Mouse (Mus musculus) embryonic facial prominence, embryonic 13.5 days (tissue): ENCODE data around the gene Pip5k1c. TPM values are rescaled to one million over a fixed set of nuclear protein-coding genes. Genes with fewer than 3 reads are reported as not detected.

Source experiments
- ATAC-seq: fragments of 200-750 bp; cut with Nextera tagmentation; 2 replicates; pipeline ENCODE4 v1.8.0; 2017; ENCODE audit warnings: low read depth; ENCODE audit not compliant: insufficient number of reproducible peaks, insufficient read depth, low FRiP score, low TSS enrichment
- H3K27ac ChIP-seq: fragments of 300-500 bp; sonication (generic); 2 replicates; pipeline ENCODE4 v1.5.1; 2015; ENCODE audit warnings: moderate library complexity, mild to moderate bottlenecking, inconsistent platforms
- H3K27me3 ChIP-seq: fragments of 300-500 bp; sonication (generic); 2 replicates; pipeline ENCODE4 v1.6.1; 2015; ENCODE audit warnings: mild to moderate bottlenecking, inconsistent platforms
- H3K36me3 ChIP-seq: fragments of 300-500 bp; sonication (generic); 2 replicates; pipeline ENCODE4 v1.6.1; 2015; ENCODE audit warnings: mild to moderate bottlenecking, inconsistent platforms
- H3K4me1 ChIP-seq: fragments of 300-500 bp; sonication (generic); 2 replicates; pipeline ENCODE4 v1.6.1; 2015; ENCODE audit warnings: inconsistent platforms
- H3K4me2 ChIP-seq: fragments of 300-500 bp; sonication (generic); 2 replicates; pipeline ENCODE4 v1.6.1; 2015; ENCODE audit warnings: moderate library complexity, mild to moderate bottlenecking, inconsistent platforms
- H3K4me3 ChIP-seq: fragments of 300-500 bp; sonication (generic); 2 replicates; pipeline ENCODE4 v1.5.1; 2015; ENCODE audit warnings: mild to moderate bottlenecking, inconsistent platforms
- H3K9ac ChIP-seq: fragments of 300-500 bp; sonication (generic); 2 replicates; pipeline ENCODE4 v1.6.1; 2015; ENCODE audit warnings: mild to moderate bottlenecking, inconsistent platforms
- H3K9me3 ChIP-seq: fragments of 300-500 bp; sonication (generic); 2 replicates; pipeline ENCODE4 v1.6.1; 2016; ENCODE audit warnings: inconsistent platforms
- WGBS: fragments of 180-500 bp; shearing (Covaris S2); methylation state at CpG from one replicate; pipeline ENCODE4 v1.1.7; 2015; ENCODE audit warnings: mixed read lengths; 5-methylcytosine and 5-hydroxymethylcytosine counted together
- polyA plus RNA-seq: library from polyadenylated mRNA; unstranded; fragments of >200 nt; fragmentation: Nextera tagmentation; extraction: Ambion mirVana; gene quantifications from 2 replicates; pipeline ENCODE4 v1.2.1, GENCODE M21; 2015

The Pip5k1c gene
- polyA plus RNA-seq, 1 experiment from 2014 or later: 57.6 TPM

- H3K36me3 ChIP-seq: peaks cover 55% of the 10 kb centered on the region
- H3K4me1 ChIP-seq: peaks cover 26% of the 10 kb centered on the region
- no peaks in the 10 kb centered on the region for H3K9me3 ChIP-seq
- no peak overlapping the region for H3K27ac ChIP-seq
- no peaks in the 10 kb centered on the region for H3K27me3 ChIP-seq
- no peak overlapping the region for H3K4me2 ChIP-seq
- no peak overlapping the region for H3K4me3 ChIP-seq
- H3K9ac ChIP-seq: no peak overlapping the region
- no peak for ATAC-seq
- 29% methylated on average over 8 of the region's 9 CpGs for whole genome bisulfite sequencing
These were observed 12.0 kb downstream of the Pip5k1c start for GRCm38 (mm10) chr10:81304597-81305238.

GRCm38 (mm10) chr10:81305663-81306062 is 12.9 kb downstream of the Pip5k1c start:
- no peak overlapping the region for H3K27ac ChIP-seq
- H3K4me3 ChIP-seq: no peak overlapping the region
- peaks cover 21% of the 10 kb centered on the region for H3K4me1 ChIP-seq
- H3K4me2 ChIP-seq: no peak overlapping the region
- 92% methylated on average over 14 of the region's 14 CpGs for WGBS
- ATAC-seq: no peak
- H3K36me3 ChIP-seq: peaks cover 61% of the 10 kb centered on the region
- H3K9me3 ChIP-seq: no peaks in the 10 kb centered on the region
- H3K27me3 ChIP-seq: no peaks in the 10 kb centered on the region
- H3K9ac ChIP-seq: no peak overlapping the region

- peaks cover 67% of the 10 kb centered on the region for H3K36me3 ChIP-seq
- no peak overlapping the region for H3K9ac ChIP-seq
- ATAC-seq: no peak
- WGBS: 92% methylated on average over 12 of the region's 12 CpGs
- no peak overlapping the region for H3K4me3 ChIP-seq
- no peak overlapping the region for H3K4me2 ChIP-seq
- no peak overlapping the region for H3K27ac ChIP-seq
- H3K9me3 ChIP-seq: no peaks in the 10 kb centered on the region
- peaks cover 21% of the 10 kb centered on the region for H3K4me1 ChIP-seq
- H3K27me3 ChIP-seq: no peaks in the 10 kb centered on the region
These were observed 13.5 kb downstream of the Pip5k1c start for GRCm38 (mm10) chr10:81306173-81306668.

- Histone ChIP-seq H3K27ac (no peak overlapping the region), H3K9ac (no peak overlapping the region), H3K27me3 (no peaks in the 10 kb centered on the region), H3K9me3 (no peaks in the 10 kb centered on the region), H3K36me3 (peaks cover 71% of the 10 kb centered on the region), H3K4me1 (peaks cover 18% of the 10 kb centered on the region), H3K4me3 (no peak overlapping the region), H3K4me2 (no peak overlapping the region)
- no peak for ATAC-seq
- WGBS: 93% methylated on average over 21 of the region's 21 CpGs
These were observed 14.3 kb downstream of the Pip5k1c start for GRCm38 (mm10) chr10:81306837-81307682.

GRCm38 (mm10) chr10:81309571-81309970 is 16.8 kb downstream of the Pip5k1c start:
- WGBS: 91% methylated on average over 5 of the region's 5 CpGs
- H3K36me3 ChIP-seq: peaks cover 96% of the 10 kb centered on the region
- no peak overlapping the region for H3K9ac ChIP-seq
- H3K4me2 ChIP-seq: no peak overlapping the region
- no peak overlapping the region for H3K27ac ChIP-seq
- no peak overlapping the region for H3K4me3 ChIP-seq
- no peaks in the 10 kb centered on the region for H3K27me3 ChIP-seq
- H3K9me3 ChIP-seq: no peaks in the 10 kb centered on the region
- ATAC-seq: no peak
- H3K4me1 ChIP-seq: no peaks in the 10 kb centered on the region

GRCm38 (mm10) chr10:81313581-81313980 is 20.8 kb downstream of the Pip5k1c start:
- Histone ChIP-seq H3K9me3 (no peaks in the 10 kb centered on the region), H3K9ac (no peak overlapping the region), H3K27me3 (no peaks in the 10 kb centered on the region), H3K4me3 (no peak overlapping the region), H3K4me1 (peaks cover 24% of the 10 kb centered on the region), H3K36me3 (peaks cover 92% of the 10 kb centered on the region), H3K4me2 (no peak overlapping the region), H3K27ac (no peak overlapping the region)
- WGBS: 93% methylated on average over 13 of the region's 13 CpGs
- no peak for ATAC-seq

- Histone ChIP-seq H3K4me2 (no peak overlapping the region), H3K27ac (no peak overlapping the region), H3K9ac (no peak overlapping the region), H3K9me3 (no peaks in the 10 kb centered on the region), H3K4me3 (no peak overlapping the region), H3K4me1 (peaks cover 30% of the 10 kb centered on the region), H3K27me3 (no peaks in the 10 kb centered on the region), H3K36me3 (peaks cover 89% of the 10 kb centered on the region)
- WGBS: 82% methylated on average over 7 of the region's 7 CpGs
- no peak for ATAC-seq
These were observed 21.4 kb downstream of the Pip5k1c start for GRCm38 (mm10) chr10:81314201-81314600.

- no peaks in the 10 kb centered on the region for H3K9me3 ChIP-seq
- WGBS: 94% methylated on average over 16 of the region's 16 CpGs
- peaks cover 75% of the 10 kb centered on the region for H3K36me3 ChIP-seq
- no peak overlapping the region for H3K4me2 ChIP-seq
- H3K4me3 ChIP-seq: no peak overlapping the region
- ATAC-seq: no peak
- peaks cover 36% of the 10 kb centered on the region for H3K4me1 ChIP-seq
- 0 out of 2 replicates have a peak overlapping the region, but pooled peaks have one; percentile 67 for H3K9ac ChIP-seq
- no peaks in the 10 kb centered on the region for H3K27me3 ChIP-seq
- H3K27ac ChIP-seq: no peak overlapping the region
These were observed 22.8 kb downstream of the Pip5k1c start for GRCm38 (mm10) chr10:81315587-81315986.

- no peak for ATAC-seq
- peaks cover 66% of the 10 kb centered on the region for H3K36me3 ChIP-seq
- peak overlapping the region; percentile 33; the same call in 1 of the 2 replicates for H3K27ac ChIP-seq
These were observed 23.7 kb downstream of the Pip5k1c start for GRCm38 (mm10) chr10:81316338-81317060.

GRCm38 (mm10) chr10:81317273-81317672 is 24.5 kb downstream of the Pip5k1c start:
- peaks cover 59% of the 10 kb centered on the region for H3K36me3 ChIP-seq

More at GRCm38 (mm10) chr10:81316338-81317060, 23.7 kb downstream of the Pip5k1c start:
- Histone ChIP-seq H3K9me3 (no peaks in the 10 kb centered on the region), H3K27me3 (no peaks in the 10 kb centered on the region), H3K4me1 (peaks cover 36% of the 10 kb centered on the region), H3K4me2 (peak overlapping the region; percentile 57), H3K9ac (peak overlapping the region; percentile 67), H3K4me3 (peak overlapping the region; percentile 29)
- WGBS: 44% methylated on average over 16 of the region's 16 CpGs

GRCm38 (mm10) chr10:81318589-81319329 is 26.0 kb downstream of the Pip5k1c start:
- H3K4me3 ChIP-seq: peak overlapping the region; percentile 96
- no peaks in the 10 kb centered on the region for H3K9me3 ChIP-seq
- H3K9ac ChIP-seq: peak overlapping the region; percentile 69
- no peak for ATAC-seq
- no peaks in the 10 kb centered on the region for H3K27me3 ChIP-seq
- peaks cover 59% of the 10 kb centered on the region for H3K36me3 ChIP-seq
- 88% methylated on average over 13 of the region's 13 CpGs for WGBS
- peak overlapping the region; percentile 93 for H3K27ac ChIP-seq
- H3K4me2 ChIP-seq: peak overlapping the region; percentile 90
- H3K4me1 ChIP-seq: peaks cover 47% of the 10 kb centered on the region

More at GRCm38 (mm10) chr10:81317273-81317672, 24.5 kb downstream of the Pip5k1c start:
- peak overlapping the region; percentile 57 for H3K4me2 ChIP-seq
- peaks cover 43% of the 10 kb centered on the region for H3K4me1 ChIP-seq
- no peak for ATAC-seq
- H3K27me3 ChIP-seq: no peaks in the 10 kb centered on the region
- peak overlapping the region; percentile 45; the same call in 1 of the 2 replicates for H3K27ac ChIP-seq
- peak overlapping the region; percentile 29 for H3K4me3 ChIP-seq
- H3K9ac ChIP-seq: peak overlapping the region; percentile 67
- 13% methylated on average over 20 of the region's 20 CpGs for WGBS
- H3K9me3 ChIP-seq: no peaks in the 10 kb centered on the region
